Mouse (Mus musculus) urinary bladder, adult 18-20 months (tissue): ENCODE results near the gene Rnh1.

ENCODE experiments used
- DNase-seq, 2 experiments: peaks; one replicate each; pipeline ENCODE4 v3.0.0; 2022; ENCODE audit warnings: low spot score in 2 of 2, mixed read lengths in 2 of 2

Rnh1 gene

DNA sequence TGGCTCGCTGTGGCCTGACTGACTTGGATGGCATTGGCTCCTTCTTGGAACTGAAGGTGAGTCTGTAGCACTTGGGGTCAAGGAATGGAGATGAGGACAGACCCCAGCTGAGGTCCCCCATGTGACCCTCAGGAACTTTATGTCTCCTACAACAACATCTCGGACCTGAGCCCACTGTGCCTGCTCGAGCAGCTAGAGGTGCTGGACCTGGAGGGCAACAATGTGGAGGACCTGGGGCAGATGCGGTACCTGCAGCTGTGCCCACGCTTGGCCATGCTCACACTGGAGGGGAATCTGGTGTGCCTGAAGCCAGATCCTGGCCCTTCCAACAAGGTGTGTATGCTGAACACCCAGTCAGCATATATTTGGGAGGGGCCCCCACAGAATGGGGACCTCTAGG, 32.8 kb upstream of the Rnh1 start:
- no peak for DNase-seq

DNA sequence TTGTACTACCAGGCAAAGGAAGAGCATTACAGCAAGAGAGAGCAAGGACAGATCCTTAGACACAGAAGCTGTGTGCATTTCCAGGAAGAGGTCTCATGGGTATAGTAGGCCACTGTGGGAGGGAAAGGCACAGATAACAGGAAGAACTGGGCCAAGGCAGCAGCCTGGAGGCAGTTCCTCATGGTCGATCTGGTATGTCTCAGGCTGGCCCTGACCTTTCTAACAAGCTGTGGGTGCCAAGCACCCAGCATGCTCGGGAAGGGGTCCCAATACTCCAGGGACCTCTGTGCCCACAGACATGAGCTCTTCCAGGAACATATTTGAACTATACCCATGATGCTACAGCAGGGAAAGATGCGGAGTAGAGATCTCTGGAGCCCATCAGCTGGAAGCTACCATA, 31.9 kb upstream of the Rnh1 start:
- no peak for DNase-seq

DNA sequence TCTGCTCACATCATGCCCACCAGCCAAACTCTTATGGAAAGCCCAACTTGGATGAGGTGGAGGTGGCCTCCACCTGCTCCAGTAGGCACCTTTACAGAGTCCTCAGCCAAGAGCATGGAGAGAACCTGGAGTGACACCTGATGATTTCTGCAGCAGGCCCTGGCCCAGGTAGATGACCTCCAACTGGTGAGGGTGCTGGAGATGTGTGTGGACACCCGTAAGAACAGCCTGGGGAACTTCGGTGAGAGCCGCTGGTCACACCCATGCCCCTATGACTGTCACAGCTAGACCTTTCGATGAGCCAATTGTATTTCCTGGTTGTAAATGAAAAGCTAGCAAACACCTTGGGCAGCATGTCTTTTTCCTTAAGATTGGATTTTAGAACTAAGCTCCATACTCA, 25.5 kb upstream of the Rnh1 start:
- no peak for DNase-seq

DNA sequence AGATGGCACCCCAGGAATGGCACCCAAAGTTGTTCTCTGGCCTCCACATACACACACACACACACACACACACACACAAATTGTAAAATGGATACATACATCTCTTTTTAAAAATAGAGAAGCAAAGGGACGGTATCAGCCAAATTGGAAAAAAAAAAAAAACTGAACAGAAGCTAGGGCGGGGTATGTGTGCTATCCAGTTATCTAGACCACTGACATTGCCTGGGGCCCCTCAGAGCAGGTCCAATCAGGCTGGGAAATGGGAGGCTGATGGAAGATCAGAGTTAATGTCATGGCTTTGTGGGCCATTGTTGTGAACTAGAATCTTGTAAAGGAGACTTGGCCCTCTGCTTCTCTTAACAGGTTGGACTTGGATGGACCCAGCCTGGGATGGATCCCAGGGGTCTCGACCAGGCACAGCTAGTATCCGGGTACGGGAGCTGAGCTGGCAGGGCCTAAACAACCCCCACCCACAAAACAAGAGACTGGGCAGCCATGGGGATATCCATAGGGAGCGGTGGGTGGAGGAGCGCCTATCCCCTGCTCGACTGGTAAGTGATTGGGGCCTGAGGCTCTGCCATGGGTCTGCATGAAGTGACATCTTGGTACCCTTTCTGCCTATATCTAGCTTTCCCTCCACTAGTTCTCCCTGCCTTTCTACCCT, 24.1 kb upstream of the Rnh1 start:
- DNase-seq: no peak

DNA sequence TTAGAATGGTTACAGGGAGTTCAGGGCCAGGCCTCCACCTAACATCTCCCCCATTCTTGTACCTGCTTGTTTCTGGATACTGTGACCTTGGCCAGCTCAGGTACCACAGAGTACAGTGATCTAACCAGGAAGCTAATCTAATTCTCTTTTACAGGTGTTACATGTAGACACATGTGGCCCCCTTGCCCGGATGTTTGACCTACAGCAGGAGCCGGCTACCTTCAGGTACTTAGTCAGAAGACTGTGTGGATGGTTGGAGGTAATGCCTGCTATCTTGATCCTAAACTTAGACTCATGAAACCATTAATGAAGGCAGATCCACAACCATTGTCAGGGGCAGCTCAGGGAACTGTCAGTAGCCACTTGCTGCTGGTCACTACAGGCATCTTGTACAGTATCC, 23.1 kb upstream of the Rnh1 start:
- no peak for DNase-seq

DNA sequence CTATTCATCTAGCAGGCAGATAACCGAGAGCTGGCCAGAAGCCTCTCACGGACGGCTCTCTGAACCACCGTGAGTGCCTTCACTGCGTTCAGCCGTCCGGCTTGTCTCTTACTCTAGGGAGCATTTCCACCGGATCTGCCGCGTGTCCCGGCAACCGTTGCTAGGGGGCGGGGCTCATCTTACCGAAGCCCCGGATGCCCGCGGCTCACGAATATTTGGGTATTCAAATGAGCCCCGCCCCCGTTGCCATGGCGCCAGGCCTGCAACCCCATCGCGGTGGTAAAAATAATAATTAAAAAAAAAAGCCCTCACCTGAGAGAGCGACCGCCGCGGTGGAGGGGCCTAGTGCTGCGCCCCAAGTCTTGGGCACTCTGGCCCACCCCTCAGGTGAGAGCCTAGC, 22.2 kb upstream of the Rnh1 start:
- peak; percentile 78 to 93 for DNase-seq

DNA sequence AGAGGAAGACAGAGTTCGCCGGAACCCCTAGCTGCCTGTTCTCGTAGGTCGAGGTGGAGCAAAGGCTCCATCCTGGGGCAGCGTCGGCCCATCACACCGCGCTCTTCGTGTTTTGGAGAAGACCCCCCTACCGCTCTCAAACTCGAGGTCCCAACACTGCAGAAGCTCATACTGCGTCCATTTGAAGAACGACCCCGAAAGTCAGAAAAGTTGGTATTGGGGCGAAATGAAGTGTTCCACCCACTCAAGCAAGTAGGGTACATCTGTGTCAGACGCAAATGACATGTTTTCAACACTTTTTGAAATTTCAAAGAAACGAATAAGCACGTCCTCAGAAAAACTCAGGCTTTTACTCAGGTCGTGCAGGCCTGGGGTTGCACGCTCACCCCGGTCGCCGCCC, 21.8 kb upstream of the Rnh1 start:
- no peak for DNase-seq

DNA sequence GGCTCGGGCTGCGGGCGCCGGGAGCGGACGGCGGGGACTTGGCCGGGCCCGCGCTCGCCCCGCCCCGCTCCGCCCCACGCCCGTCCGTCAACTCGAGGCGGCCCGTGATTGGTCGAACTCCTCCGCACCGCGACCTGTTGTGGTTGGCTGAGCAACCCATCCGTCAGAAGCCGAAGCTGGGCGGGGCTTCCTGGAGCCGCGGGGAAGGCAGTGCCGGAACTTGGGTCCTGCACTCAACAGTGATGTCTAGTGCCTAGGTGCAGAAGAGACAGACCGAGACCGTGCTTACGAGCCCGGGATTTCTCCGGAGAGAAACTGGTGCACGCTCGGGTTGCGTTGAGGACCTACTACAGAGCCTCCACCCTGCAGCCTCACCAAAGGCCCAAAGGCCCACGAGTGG, 21.3 kb upstream of the Rnh1 start, which contains the start of the genes Hras and Lrrc56:
Gene Hras, minus strand, starts transcription at position 58 of the 400 bp plus-strand sequence.
Gene Lrrc56, plus strand, starts transcription at position 210 of the 400 bp plus-strand sequence.
- peak; percentile 97 to 98 for DNase-seq

DNA sequence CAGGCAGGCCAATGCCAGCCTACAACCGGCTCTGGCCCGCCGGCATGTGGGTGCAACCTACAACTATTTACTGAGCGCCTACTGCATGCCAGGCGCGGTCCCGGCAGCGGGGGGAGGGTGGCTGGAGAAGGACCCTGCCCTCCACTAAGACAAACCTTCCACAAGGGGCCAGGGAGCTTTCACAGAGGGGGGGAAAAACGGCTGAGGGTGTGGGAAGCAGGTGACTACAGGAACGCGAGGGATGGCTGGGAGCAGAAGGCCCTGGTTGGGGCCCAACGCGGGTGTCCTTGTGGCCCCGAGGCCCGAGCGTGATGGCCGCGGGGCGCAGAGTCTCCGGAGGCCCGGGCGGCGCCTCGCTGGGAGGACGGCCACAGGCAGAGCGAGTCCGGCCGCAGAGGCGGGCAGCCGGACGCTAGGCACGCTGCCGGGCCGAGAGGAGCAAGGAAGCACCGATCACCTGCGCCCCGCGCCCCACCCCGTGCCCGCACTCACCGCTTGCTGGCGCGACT, 20.7 kb upstream of the Rnh1 start:
- DNase-seq: peak; percentile 84 to 86

DNA sequence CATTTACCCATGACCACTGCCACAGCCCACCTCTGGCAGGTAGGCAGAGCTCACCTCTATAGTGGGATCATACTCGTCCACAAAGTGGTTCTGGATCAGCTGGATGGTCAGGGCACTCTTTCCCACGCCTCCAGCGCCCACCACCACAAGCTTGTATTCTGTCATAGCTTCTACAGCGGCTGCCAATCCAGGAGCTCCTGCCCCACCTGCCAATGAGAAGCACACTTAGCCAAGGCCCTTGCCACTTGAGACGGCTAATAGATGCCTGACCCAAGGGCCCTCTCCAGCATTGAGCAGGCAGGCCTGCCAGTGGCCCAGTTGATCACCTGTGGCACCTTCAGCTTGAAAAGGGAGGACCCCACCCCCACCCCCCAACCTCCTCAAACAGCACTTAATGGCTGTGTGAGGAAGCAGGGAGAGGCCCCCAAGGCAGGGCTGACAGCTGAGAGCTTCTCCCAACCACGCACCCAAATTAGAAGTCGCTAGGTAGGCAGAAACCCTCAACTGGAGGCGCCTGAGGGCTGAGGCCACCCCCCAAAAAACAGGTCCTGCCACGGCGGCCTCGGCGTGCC, 20.2 kb upstream of the Rnh1 start:
- DNase-seq: no peak

DNA sequence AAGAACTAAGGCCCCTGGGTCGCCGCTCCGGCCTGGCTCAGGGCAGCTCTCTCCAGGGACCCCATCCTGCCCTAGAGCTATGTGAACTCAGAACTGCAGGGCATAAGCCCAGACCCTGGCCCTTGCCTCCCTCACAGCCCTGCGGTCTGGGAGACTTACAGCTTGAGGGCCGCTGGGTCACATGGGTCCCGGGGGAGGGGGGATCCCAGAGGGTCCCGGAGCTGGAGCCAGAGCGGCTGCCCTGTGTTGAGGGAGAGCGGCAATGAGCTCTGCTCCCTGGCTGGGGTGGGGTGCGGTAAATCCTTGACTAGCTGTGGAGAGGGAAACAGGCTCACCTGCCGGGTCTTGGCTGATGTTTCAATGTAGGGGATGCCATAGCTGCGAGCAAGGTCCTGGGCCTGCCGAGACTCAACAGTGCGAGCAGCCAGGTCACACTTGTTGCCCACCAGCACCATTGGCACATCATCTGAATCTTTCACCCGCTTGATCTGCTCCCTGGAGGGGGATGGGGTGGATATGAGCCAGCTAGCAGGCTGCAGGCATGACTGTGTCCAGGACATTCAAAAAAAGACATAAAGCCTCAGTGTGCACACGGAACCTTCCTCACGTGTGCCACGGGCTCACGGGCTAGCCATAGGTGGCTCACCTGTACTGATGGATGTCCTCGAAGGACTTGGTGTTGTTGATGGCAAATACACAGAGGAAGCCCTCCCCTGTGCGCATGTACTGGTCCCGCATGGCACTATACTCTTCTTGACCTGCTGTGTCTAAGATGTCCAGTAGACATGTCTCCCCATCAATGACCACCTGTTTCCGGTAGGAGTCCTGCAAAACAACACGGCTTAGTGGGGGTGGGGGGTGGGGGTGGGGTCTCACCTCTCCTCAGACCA, 19.4 kb upstream of the Rnh1 start:
- DNase-seq: no peak

DNA sequence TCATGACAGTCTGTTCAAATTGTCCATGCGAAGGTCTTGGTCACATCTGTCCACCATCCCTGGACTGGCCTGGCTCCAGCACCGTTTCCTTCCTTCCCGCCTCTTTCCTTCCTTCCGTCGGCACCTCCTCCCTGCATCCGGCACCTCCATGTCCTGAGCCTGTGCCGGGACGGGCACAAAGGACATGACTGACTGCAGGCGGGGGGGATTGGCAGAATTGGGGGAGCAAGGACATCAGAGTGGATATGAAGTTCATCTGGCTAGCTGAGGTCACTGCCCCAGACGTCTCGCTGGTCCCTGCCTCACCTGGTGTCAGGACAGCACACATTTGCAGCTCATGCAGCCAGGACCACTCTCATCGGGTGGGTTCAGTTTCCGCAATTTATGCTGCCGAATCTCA, 18.4 kb upstream of the Rnh1 start:
- no peak for DNase-seq

DNA sequence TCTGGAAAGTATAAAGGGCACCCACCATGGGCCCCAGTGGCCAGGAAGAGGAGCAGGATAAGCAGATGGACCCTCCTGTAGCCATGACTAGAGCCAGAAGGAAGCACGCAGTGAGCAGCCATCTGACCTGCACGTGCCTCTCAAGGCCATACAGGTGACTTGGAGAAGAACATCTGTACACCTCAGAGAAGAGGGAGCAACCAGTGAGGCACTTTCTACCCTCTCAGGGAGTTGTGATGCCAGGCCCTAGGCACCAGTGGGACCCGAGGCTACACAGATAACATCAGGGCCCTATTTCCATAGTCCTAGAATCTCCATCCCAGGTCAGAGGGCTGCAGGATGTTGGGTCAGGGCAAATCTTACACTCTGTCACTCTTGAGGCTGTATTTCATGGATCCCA, 17.6 kb upstream of the Rnh1 start:
- no peak for DNase-seq

DNA sequence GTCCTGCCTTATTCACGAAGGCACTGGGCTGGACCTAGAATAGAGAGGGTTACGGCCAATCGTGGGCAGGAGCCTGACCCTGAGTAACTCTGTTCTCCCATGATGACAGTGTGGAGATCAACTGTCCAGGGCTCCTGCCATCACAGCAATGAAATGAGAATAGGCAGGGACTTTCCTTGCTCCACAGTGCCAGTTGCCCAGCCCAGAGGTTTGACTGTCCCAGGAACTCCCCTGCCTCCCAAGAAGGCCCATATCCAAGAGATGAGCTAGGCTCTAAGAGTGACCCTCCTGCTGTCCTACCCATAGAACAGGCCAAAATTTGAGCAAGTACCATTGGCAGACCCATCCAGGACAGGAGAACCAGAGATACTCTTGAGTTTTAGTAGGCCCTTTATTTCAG, 16.1 kb upstream of the Rnh1 start:
- DNase-seq: no peak

DNA sequence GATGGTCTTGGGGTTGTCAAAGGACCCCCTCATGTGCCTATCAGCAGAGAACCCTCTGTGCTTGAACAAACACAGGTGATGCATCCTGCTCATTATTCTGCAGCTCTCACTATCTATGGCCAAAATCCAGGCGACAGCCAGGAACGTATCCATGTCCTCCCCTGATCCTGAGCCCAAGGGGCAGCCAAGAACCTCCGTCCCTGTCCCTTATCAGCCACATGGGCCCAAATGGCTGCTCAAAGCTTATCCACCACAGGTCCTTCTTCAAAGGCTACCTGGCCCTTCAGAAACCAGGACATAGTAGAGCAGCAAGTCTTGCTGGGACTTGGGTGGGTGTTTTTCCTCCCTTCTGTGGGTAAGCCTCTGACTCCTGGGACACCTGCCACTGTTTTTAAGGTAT, 15.5 kb upstream of the Rnh1 start:
- DNase-seq: no peak

DNA sequence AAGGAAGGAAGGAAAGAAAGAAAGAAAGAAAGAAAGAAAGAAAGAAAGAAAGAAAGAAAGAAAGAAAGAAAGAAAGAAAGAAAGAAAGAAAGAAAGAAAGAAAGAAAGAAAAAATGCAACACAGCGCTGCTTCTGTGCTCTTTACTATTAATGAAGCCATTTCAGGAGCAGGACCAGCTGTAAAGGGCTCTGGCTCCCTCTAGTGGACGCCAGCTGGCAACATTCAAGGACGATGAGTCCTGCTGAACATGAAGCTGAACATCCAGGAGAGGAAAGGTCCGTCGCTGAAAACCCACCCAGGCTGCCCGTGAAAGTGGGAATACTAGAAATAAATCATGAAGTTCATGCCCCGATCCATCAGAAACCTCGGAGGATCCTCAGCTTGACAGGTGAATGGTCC, 3.5 kb upstream of the Rnh1 start:
- peak; percentile 62 to 75 for DNase-seq

DNA sequence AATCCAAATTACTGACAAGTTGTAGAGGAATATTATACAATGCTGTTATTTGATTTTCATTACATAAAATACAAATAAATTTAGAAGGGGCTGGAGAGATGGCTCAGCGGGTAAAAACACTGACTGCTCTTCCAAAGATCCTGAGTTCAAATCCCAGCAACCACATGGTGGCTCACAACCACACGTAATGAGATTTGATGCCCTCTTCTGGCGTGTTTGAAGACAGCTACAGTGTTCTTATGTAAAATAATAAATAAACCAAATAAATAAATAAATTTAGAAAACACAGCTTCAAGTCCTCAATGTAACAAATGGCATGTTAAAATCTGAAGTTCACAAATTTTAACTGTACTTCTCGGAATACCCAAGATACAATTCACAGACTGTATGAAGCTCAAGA, 2.4 kb upstream of the Rnh1 start:
- no peak for DNase-seq

DNA sequence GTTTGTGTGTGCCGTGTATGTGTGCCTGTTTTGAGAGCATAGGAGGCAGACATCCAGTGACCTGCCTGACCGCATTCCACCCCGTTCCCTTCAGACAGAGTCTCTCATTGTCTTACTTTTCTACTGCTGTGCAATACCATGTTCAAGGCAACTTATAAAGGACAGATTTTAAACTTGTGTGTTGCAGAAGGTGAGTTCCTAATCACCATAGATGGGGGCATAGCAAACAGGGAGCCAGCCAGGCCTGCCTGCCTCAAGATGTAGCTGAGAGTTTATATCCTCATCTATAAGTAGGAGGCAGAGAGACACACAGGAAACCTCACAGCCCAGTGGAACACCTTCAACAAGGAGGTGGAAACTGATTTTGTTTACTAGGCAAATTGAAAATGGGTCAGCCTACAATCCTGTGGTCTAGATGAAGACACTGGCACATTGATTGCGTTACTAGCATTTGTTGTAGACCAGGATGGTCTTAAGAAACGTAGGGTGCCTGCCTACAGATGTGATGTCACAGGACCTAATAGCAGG, 730 bp upstream of the Rnh1 start:
- no peak for DNase-seq

DNA sequence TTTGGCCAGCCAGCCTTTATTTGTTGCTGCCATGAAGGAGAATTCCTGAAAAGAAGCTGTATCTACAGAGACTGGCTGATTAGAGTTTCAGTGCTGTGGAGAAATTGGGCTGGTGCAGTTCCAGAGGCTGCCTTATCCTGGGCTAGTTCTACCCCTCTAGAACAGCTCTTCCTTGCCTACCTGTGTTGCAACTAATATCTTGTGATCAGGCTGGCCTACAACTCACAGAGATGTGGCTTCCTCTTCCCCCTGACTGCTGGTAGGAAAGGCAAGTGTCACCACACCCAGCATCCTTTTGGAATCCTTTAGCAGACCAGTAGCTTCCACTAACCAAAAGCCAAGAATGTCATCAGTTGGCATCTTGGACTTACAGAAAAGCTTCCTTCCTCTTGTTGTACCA, 2.8 kb downstream of the Rnh1 start:
- DNase-seq: no peak

DNA sequence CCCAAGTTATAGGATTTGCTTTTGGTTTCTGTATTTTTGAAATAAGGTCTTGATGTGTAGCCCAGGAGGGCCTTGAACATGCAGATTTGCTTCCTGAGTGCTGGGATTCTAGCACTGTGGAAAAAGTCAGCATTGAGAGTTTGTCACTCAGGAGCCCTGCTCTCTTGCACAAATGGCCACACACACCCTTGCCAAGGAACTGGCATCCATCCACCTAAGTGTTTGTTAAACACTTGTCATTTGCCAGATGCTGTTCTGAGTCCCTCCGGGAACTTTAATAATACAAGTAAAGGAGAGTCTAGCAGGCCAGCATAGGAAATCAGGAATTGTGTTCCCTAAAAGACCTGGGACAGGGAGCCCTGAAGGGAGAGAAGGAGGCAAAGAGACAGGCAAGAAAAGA, 3.4 kb downstream of the Rnh1 start:
- no peak for DNase-seq

DNA sequence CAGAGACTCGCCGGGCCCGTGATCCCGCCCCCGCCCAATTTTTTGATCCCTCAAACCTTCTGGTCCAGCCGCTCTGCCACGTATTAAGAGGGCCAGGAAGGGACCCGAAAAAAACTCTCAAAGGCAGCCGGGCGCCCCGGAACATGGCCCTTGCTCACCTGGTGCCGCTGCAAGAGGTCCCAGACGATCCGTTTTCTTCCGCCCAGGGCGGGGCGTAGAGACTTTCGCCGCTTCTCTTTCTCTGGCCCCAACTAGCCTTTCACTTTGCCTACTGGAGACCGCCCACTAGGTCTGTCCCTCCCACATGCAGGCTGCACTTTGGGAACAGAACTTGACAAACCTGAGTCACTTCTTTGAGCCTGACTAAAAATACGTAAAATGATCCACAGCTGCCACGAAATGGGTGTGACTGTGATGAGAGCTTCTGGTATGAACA, 4.1 kb downstream of the Rnh1 start:
- DNase-seq: peak; percentile 78 to 85

DNA sequence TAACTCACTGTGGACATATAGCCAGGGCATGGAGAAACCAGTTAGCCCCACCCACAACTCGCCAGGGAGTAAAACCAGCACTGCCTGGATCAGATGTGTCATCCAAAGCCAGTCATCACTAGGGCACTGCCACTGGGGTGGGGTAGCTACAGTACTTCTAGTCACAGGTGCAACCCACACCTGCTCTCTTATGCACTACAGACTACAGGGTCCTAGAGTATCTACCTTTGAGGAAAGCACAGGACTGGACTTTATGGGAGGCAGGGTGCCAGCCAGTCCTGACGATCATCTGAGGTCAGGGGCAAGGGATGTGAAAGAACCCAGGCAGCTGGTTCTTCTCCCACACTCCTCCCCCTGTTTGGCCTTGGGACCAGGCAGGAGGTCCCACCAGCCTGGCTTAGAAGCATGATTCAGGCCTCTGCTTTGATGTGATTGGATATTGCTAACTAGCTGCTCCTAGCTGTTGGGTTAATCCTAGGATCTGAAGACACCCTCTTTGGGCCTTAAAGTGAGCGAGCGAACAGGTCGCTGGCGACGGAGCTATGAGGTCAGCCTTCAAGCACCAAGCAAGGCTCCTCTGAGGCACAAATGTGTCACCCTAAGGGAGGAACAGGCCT, 4.6 kb downstream of the Rnh1 start:
- peak; percentile 37 to 66 for DNase-seq
